Mouse (Mus musculus): Measurements from ENCODE around the gene Mbnl2.

- TF ChIP-seq CTCF (IDR thresholded peaks at IDR 0.05; ENCODE audit: extremely low read depth, insufficient read length, insufficient replicate concordance, low read depth, low read length) (no peak), POLR2A (IDR thresholded peaks at IDR 0.05; ENCODE audit: low read depth, low read length) (no peak)
These were observed 69.2 kb downstream of the Mbnl2 start for GRCm38 (mm10) chr14:120344641-120345040.

Measured in small intestine, adult 2 months (tissue).